Mouse (Mus musculus): ENCODE data around the gene Zscan2.

Zscan2 gene

GRCm38 (mm10) chr7:80923165-80923564, 62.4 kb downstream of the Zscan2 start:
- no peak for DNase-seq (ENCODE audit: low read depth, low spot score)
